Mouse (Mus musculus) MEL (cell line): ENCODE measurements around the gene Ankrd33b.

Source experiments
- MAFK ChIP-seq: IDR thresholded peaks from 2 replicates; pipeline ENCODE4 v1.6.1; 2011; ENCODE audit warnings: low read depth, mild to moderate bottlenecking, low read length, improper control_type of control experiment, borderline replicate concordance
- RCOR1 ChIP-seq: IDR thresholded peaks from 2 replicates; pipeline ENCODE4 v1.6.1; 2012; ENCODE audit warnings: low read depth, mild to moderate bottlenecking, inconsistent platforms, low read length, improper control_type of control experiment
- TCF12 ChIP-seq: IDR thresholded peaks from 2 replicates; pipeline ENCODE4 v1.6.1; 2014; ENCODE audit warnings: low read depth, mild to moderate bottlenecking, inconsistent platforms, low read length, improper control_type of control experiment, moderate library complexity
- ZC3H11A ChIP-seq: IDR thresholded peaks from 2 replicates; pipeline ENCODE4 v1.6.1; 2012; ENCODE audit warnings: low read depth, mild to moderate bottlenecking, inconsistent platforms, low read length, improper control_type of control experiment

- TF ChIP-seq TCF12 (no peak), MAFK (no peak), ZC3H11A (no peak), RCOR1 (no peak)
These were observed 102.1 kb downstream of the Ankrd33b start for GRCm38 (mm10) chr15:31265404-31265803.
